Mouse (Mus musculus) heart, postnatal 10 days (tissue): ENCODE data around the gene Trit1. TPM values are rescaled to one million over a fixed set of nuclear protein-coding genes. Genes with fewer than 3 reads are reported as not detected.

Experiments
- DNase-seq, 2 experiments: peaks; one replicate each; pipeline ENCODE4 v3.0.0; 2021
- intact Hi-C: fragments of 180-260 bp; cut with DNase I; formaldehyde crosslinking; loops from one replicate; pipeline ENCODE4 v1.15.1; 2025
- total RNA-seq, 2 experiments: library from RNA; stranded (reverse); gene quantifications; 2 replicates each; pipeline ENCODE4 v1.2.3; 2021

Trit1 gene
- total RNA-seq, 2 experiments from 2014 or later = 7.7 to 8.3 TPM

- intact Hi-C loops = no loop called here
- DNase-seq = no peak
These were observed 76.8 kb downstream of the Trit1 start for GRCm38 (mm10) chr4:123093064-123093776.

GRCm38 (mm10) chr4:123093869-123094268 lies 77.5 kb downstream of the Trit1 start:
- intact Hi-C loops = no loop called here
- no peak for DNase-seq

Other genes with a start within 250 kb of the Trit1 start
- 10 to 100 TPM; 40.1 to 46.6 TPM for gene Ppt1, start 180.4 kb upstream of the Trit1 start, total RNA-seq
- gene Cap1, start 130.5 kb upstream of the Trit1 start, total RNA-seq = 10 to 100 TPM; 84.6 to 89.1 TPM
- 1 to 10 TPM in 1 of 2 experiments, under 1 TPM in 1; 0.12 to 2.3 TPM for gene Mfsd2a, start 55.4 kb upstream of the Trit1 start, total RNA-seq
- gene Mycl, start 20.9 kb upstream of the Trit1 start, total RNA-seq = under 1 TPM; 0.22 to 0.84 TPM
- not detected for gene Bmp8b, start 88.6 kb downstream of the Trit1 start, total RNA-seq
- gene Oxct2b, start 99.7 kb downstream of the Trit1 start, total RNA-seq = not detected
- gene Ppie, start 123.4 kb downstream of the Trit1 start, total RNA-seq = 10 to 100 TPM; 28.4 to 29.2 TPM
- under 1 TPM; 0.40 to 0.89 TPM for gene Hpcal4, start 166.6 kb downstream of the Trit1 start, total RNA-seq
- 10 to 100 TPM; 33.4 to 35.0 TPM for gene Nt5c1a, start 184.9 kb downstream of the Trit1 start, total RNA-seq
- 10 to 100 TPM; 31.6 to 34.3 TPM for gene Heyl, start 217.0 kb downstream of the Trit1 start, total RNA-seq
- gene Pabpc4, start 245.8 kb downstream of the Trit1 start, total RNA-seq = 100 to 1,000 TPM; 259 to 282 TPM